Mouse (Mus musculus): Measurements from ENCODE around the gene Fxyd7. TPM values are rescaled to one million over a fixed set of nuclear protein-coding genes. Genes with fewer than 3 reads are reported as not detected.

Fxyd7 gene
- total RNA-seq, 2 experiments from 2014 or later = 1.4 to 1.6 TPM

DNA sequence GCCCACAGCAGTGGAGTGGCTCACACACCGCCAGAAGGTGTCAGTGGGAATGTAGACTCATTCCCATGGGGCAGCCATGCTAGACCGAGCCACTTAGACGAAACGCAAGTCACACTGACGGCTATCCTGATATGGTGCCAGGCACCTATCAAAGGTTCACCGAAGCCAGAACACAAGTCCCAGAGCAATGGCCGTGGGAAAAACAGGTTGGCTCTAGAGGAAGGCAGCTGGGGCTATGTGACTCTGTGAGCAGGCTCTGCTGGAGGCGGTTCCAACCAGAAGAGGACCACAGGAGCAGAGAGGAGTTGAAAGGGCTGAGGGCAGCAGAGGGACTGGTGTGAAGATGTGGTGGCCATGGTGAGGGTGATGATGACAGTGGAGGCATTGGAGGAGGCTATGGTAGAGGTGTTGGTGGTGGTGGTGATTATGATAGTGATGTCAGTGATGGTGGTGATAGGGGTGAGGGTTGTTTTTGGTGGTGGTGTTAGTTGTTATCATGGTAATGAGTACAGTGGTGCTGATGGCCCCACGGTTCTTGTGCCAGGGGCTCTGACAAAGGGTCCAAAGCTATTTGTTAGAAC lies 35.0 kb upstream of the Fxyd7 start:
- no peak for DNase-seq
- intact Hi-C loops (cut with DNase I) = no loop called here

DNA sequence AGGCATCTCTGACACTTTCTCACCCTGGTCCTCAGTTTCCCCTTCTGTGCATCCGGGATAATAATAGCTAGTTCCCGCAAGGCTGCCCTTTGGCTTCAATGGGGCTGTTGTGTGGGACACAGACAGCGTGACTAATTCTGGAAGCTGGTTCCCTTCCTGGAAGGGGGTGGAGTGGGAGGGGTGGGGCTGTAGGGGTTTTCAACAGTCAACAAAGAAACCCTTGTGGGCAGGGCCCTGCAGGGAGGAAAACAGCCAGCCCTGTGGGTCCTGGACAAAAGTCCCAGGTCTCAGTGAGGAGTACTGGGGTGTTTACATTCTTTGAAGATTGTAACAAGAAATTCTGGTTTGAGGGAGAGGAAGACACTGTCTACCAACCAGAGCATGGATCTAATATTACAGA lies 33.9 kb upstream of the Fxyd7 start:
- Histone ChIP-seq H3K4me3 (peak overlapping the region; percentile 28), H3K27ac (peak overlapping the region; percentile 95)
- intact Hi-C loops (cut with DNase I) = no loop called here
- no peak for TF ChIP-seq CTCF (IDR thresholded peaks at IDR 0.05)
- peak; percentile 73 for DNase-seq

More for the DNA sequence above, 35.0 kb upstream of the Fxyd7 start:
- Histone ChIP-seq H3K27ac (peak overlapping the region; percentile 95), H3K4me3 (peak overlapping the region; percentile 28; the same call in 1 of the 2 replicates)
- no peak for TF ChIP-seq CTCF (IDR thresholded peaks at IDR 0.05)

DNA sequence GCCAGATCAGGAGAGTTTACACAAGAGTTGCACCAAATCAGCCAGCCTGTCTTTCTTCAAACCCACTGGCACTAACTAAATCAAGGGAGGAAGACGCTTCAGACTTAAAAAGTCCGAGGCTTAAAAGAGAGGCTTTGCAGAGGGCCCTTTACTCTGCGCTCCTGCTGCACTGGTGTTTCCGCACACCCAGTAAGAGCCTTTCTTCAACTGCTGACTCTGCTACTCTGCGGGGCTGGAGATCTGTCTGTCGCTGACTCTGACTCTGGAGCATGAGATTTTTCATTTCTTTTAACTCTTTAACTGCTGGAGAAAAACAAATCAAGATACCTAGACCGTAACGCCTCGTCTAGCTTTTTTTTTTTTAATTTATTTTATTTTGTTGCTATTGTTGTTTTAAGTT lies 32.9 kb upstream of the Fxyd7 start:
- DNase-seq = no peak
- intact Hi-C loops (cut with DNase I) = no loop called here
- H3K27ac ChIP-seq = peak overlapping the region; percentile 95
- no peak overlapping the region for H3K4me3 ChIP-seq
- no peak for TF ChIP-seq CTCF (IDR thresholded peaks at IDR 0.05)

DNA sequence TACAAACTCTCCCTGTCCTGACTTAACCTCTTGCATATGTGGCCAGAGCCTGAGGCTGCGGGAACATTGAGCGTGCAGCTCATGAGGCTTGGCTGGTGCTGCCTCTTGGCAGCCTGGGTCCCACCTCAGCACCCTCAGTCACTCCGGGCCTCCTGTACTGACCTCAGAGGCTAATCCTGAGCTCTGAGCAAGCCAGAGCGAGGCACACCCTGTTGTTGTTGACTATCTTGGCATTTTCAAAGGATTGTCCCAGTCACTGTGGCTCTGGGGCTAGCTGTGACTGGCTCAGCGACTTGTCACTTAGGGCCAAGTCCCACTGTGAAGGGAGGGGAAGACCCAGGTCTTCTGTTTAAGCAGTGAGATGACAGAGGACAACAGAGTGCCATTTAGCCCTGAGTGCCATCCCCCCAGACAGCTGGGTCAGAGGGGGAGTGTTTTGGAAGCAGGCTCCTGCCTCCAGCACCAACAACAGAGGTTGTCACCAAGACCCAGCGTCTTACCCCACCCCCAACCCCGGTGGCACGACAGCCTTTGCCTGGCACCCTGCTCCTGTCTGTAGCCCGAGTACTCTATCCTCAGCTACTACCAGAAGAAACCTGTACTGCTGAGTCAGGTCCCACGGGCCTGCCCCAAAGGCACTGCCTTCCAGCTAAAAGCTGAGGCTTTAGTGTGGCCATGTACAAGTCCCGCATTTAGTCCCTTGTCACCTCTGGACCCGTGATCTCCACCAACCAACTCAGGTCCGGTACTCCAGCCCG lies 31.7 kb upstream of the Fxyd7 start:
- peak; percentile 92 for DNase-seq
- intact Hi-C loops (cut with DNase I) = no loop called here
- Histone ChIP-seq H3K27ac (peak overlapping the region; percentile 95), H3K4me3 (peak overlapping the region; percentile 15)
- no peak for TF ChIP-seq CTCF (IDR thresholded peaks at IDR 0.05)

DNA sequence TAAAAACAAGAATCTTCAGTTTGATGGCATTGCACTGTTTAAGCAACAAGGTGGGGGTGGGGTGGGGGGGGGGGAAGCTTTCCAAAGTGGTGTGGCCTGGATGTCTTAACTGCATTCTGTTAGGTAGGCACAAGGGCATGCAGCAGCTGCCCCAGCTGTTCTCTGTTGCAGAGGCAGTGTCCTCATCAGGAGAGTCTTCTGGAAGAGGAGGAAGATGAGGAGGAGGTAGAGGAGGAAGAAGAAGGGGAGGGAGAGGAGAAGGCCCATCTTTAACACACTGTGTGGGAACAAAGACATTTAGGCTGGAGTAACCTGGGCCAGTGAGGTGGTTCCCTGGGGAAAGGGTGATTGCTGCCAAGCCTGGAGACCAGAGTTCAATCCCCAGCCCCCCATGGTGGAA lies 30.8 kb upstream of the Fxyd7 start:
- H3K4me3 ChIP-seq = no peak overlapping the region
- peak overlapping the region; percentile 95 for H3K27ac ChIP-seq
- DNase-seq = no peak
- intact Hi-C loops (cut with DNase I) = no loop called here
- no peak for TF ChIP-seq CTCF (IDR thresholded peaks at IDR 0.05)

DNA sequence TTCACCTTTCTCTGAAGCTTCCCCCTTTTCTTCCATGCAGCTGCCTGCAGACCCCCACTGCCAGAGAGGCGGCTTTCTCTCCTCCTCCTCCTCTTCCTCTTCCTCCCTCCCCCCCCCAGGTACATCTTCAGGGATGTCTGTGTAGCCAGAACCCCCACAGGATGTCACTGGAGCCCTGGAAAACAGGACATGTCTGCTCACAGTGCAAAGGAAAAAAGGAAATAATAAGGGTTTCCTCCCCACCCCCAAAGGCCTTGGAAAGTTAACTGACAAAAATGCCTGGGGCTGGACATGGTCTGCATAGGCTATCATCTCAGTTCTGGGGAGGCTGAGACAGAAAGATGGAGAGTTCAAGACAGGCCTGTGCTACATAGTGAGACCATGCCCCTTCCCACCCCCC lies 29.8 kb upstream of the Fxyd7 start:
- DNase-seq = no peak
- intact Hi-C loops (cut with DNase I) = no loop called here
- H3K4me3 ChIP-seq = no peak overlapping the region
- TF ChIP-seq CTCF (IDR thresholded peaks at IDR 0.05) = no peak
- peak overlapping the region; percentile 95 for H3K27ac ChIP-seq

DNA sequence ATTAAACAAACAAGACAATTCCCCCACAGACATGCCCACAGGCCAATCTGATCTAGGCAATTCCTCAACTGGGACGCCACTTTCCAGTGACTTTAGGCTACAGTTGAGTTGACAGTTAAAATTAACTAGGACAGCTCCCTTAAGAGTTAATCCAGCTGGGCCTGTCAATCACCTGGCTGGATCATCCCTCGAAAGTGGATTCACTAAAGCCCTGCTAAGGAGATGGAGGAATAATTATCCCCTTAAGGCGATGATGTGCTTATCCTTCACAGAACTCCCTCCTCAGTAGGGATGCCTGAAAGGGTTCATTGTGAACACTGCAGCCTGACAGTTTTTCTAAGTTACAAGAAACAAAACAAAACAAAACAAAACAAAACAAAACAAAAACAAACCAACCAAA lies 29.3 kb upstream of the Fxyd7 start:
- peak overlapping the region; percentile 95 for H3K27ac ChIP-seq
- no peak overlapping the region for H3K4me3 ChIP-seq
- intact Hi-C loops (cut with DNase I) = no loop called here
- TF ChIP-seq CTCF (IDR thresholded peaks at IDR 0.05) = no peak
- no peak for DNase-seq

DNA sequence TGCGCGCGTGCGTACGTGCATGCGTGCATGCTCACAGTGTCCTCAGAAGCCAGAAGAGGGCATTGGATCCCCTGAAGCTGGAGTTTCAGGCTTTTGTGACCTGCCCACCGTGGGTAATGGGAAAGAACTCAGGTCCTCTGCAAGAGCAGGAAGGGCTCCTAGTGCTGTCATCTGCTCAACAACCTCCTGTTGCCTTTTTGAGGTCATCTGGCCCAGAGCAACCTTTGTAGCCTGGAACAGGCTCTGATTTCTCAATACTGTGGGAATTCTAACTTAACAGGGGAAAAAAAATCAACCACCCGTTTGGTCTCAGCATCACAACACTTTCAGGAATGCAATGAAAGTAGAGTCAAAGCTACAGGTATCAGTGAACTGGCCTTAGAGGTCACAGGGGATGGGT lies 28.4 kb upstream of the Fxyd7 start:
- Histone ChIP-seq H3K4me3 (no peak overlapping the region), H3K27ac (peak overlapping the region; percentile 95; the same call in 1 of the 2 replicates)
- TF ChIP-seq CTCF (IDR thresholded peaks at IDR 0.05) = no peak
- intact Hi-C loops (cut with DNase I) = loop anchor here (2.0 kb wide), 2 partner anchors 15 to 21 kb away; partner anchors contain the start of gene Lgi4
- no peak for DNase-seq

DNA sequence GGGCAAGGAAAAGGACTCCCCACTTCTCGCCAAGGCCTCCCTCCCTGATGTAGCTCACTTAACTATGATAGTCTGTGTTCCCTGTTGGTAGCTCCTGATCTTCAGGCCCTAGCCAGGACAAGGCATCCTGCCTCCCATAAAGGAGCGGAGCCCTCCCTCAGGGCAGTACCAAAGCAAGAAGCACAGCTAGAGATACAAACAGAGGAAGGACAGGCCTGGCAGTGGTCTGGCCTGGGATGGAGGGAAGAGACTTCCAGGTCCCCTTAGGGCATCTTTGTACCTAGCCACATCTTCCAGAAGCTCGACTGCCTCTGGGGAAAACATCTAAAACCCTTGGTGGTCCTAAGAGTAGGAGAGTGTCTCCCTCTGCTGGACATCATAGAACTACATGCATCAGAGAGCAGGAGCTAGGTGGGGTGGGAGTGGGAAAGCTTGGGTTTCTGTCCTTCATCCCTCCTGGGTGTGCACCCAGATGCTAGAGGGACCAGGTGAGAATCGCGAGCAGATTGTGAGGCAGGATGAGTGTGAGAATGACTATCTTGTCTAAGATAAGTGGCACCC lies 26.7 kb upstream of the Fxyd7 start:
- peak; percentile 76 for TF ChIP-seq CTCF (IDR thresholded peaks at IDR 0.05)
- DNase-seq = no peak
- intact Hi-C loops (cut with DNase I) = loop anchor here (2.0 kb wide), 2 partner anchors 17 to 19 kb away; partner anchors contain the start of gene Lgi4
- Histone ChIP-seq H3K27ac (peak overlapping the region; percentile 57), H3K4me3 (no peak overlapping the region)

DNA sequence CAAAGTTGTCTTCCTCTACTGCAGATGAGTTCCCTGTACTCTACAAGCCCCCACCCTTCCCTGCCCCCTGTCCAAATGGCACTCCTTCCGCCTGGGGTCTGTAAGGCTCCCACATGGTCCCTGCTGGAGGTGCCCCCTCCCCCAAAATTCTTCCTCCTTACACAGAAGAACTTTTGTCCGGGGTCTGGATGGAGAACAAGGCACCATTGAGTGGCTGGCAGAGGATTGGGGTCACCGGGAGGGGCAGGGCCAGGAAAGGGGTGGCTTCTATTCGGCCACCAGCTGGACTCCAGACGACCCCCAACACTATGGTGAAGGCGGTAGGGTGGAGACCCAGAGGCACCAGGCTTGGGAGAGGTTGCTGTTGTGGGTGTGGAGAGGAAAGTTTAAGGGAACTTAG lies 26.2 kb upstream of the Fxyd7 start:
- Histone ChIP-seq H3K27ac (peak overlapping the region; percentile 57), H3K4me3 (no peak overlapping the region)
- intact Hi-C loops (cut with DNase I) = no loop called here
- TF ChIP-seq CTCF (IDR thresholded peaks at IDR 0.05) = no peak
- DNase-seq = no peak

DNA sequence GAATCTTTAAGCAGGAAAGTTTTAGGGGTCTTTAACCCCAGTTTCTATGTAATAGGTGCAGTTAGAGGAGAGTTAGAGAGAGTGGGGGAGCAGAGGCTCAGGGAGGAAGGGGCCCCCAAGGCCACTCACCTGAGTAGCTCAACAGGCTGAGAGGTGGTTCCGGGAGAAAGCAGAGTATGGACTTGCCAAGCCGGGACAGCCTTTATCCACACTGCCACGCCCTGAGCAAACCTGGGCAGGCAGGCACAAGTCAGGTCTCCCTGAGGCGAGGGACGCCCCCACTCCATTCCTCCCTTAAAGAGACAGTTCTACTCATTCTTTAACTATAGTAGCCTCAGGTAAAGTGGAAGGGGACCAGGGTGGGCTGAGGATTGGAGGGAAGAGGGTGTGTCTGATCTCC lies 25.2 kb upstream of the Fxyd7 start, which contains the start of gene Fxyd3:
TSS of gene Fxyd3 (minus strand) at position 213 of the 400 bp plus-strand sequence.
- peak within 1 kb of the TSS; percentile 57 for H3K27ac ChIP-seq
- TF ChIP-seq CTCF (IDR thresholded peaks at IDR 0.05) = no peak
- no peak within 1 kb of the TSS for H3K4me3 ChIP-seq
- intact Hi-C loops (cut with DNase I) = no loop called here
- no peak for DNase-seq

DNA sequence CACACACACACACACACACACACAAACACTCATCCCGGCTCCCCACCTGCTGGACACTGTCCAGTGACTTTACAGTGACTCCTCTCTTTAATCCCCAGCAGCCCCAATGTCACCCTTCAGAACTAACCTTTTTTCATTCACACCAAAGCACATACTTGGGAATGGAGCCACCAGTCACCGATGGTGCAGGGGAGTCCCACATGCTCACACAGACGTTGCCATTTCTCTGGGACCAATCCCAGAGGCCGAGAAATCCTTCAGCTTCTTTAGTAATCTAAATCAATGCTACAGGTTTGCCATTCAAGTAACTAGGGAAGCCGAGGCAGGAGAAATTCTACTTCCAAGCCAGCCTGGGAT lies 23.4 kb upstream of the Fxyd7 start:
- DNase-seq = no peak
- TF ChIP-seq CTCF (IDR thresholded peaks at IDR 0.05) = no peak
- intact Hi-C loops (cut with DNase I) = no loop called here
- Histone ChIP-seq H3K4me3 (no peak overlapping the region), H3K27ac (no peak overlapping the region)

DNA sequence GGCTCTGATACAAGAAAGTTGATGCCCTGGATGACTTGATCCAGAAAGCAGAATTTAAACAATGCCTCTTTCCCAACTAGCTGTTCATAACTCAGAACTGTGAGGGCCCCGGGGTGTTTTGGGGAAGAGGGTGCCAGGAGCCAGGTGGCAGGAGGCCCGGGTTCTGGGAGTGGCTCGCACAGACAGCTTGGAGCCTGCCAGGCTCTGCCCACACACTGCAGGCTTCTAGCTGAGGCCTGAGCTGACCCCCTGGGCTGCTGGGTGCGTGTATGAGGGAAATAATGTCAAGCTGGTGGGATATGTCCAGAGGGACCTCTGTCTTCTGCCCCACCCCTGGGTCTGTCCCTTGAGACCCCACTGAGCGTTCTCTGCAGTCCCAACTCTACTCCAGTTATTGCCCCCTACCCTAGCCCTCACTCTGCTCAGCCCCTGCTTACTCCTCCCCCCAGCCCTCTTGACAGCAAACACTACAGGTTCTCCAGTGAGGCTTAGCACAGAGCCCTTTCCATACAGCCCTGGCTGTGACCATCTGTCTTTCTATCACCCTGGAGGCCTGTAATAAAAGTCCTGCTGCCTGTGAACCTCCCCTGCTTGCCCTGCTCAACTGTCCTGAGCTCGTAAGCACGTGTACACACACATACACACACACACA lies 22.9 kb upstream of the Fxyd7 start:
- intact Hi-C loops (cut with DNase I) = no loop called here
- DNase-seq = peak; percentile 49
- Histone ChIP-seq H3K27ac (peak overlapping the region; percentile 51), H3K4me3 (no peak overlapping the region)
- TF ChIP-seq CTCF (IDR thresholded peaks at IDR 0.05) = no peak
